ENCODE assay signal across 15 mouse cellular contexts in the genomic region with DNA sequence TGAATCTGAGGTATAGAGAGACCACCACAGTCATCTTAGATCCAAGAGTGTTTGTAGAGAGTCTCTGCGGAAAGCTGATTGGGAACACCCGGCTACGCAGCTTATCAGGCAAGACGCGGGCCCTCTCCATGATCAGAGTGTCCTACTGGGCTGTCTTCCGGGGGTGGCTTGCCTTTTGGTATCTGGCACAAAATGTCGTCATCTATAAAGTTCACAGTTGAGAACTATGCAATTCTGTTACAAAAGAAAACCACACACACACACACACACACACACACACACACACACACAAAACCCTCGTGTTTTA. TPM values are rescaled to one million over a fixed set of nuclear protein-coding genes. Genes with fewer than 3 reads are reported as not detected.
DNase-seq lines count a peak whose midpoint lies in the region; ATAC-seq and TF ChIP-seq lines count a peak whose summit lies in the region.
"Had no signal": no experiment of that assay in that cellular context is flagged by ENCODE, and none has a peak within 500 bp of the region (broad histone marks: within the 10 kb centered on the region; RNA-seq: fewer than 3 reads in every experiment).

No protein-coding gene starts in this region.

- no peak for ATAC-seq in forebrain, embryonic 13.5 days
- no peak for ATAC-seq in megakaryocyte, adult 5-6 weeks (ENCODE audit: poor library complexity, severe bottlenecking)
- ATAC-seq in intestine, postnatal 0 days: no peak
- ATAC-seq in liver, postnatal 0 days: 0 out of 2 replicates have a peak, but pooled peaks have one; percentile 9
- no peak for ATAC-seq in frontal cortex, adult (ENCODE audit: low TSS enrichment)
- ATAC-seq: Patski had no signal

- H3K27ac ChIP-seq in forebrain, embryonic 10.5 days: peak overlapping the region; percentile 40; the same call in 1 of the 2 replicates
- no peak overlapping the region for H3K27ac ChIP-seq in forebrain, embryonic 13.5 days
- H3K27ac ChIP-seq in intestine, postnatal 0 days (ENCODE audit: low read depth, low read length): no peak overlapping the region; the same call in 1 of the 2 replicates
- peak overlapping the region; percentile 97 for H3K27ac ChIP-seq in liver, postnatal 0 days (ENCODE audit: low read depth)
- H3K27ac ChIP-seq: embryonic facial prominence, embryonic 13.5 days; gastrocnemius, adult 2 months had no signal

- H3K4me2 ChIP-seq in forebrain, embryonic 13.5 days: no peak overlapping the region
- peak overlapping the region; percentile 50 for H3K4me2 ChIP-seq in intestine, postnatal 0 days (replicated peaks; ENCODE audit: low read depth)
- peak overlapping the region; percentile 60 for H3K4me2 ChIP-seq in liver, postnatal 0 days (ENCODE audit: low read depth, low read length)
- H3K4me2 ChIP-seq: embryonic facial prominence, embryonic 13.5 days had no signal

- H3K4me1 ChIP-seq in forebrain, embryonic 10.5 days: peaks cover 8% of the 10 kb centered on the region; the same call in 1 of the 2 replicates
- peaks cover 7% of the 10 kb centered on the region for H3K4me1 ChIP-seq in forebrain, embryonic 13.5 days
- H3K4me1 ChIP-seq in megakaryocyte, embryonic 14.5 days: peaks cover 82% of the 10 kb centered on the region
- peaks cover 13% of the 10 kb centered on the region for H3K4me1 ChIP-seq in intestine, postnatal 0 days (replicated peaks; ENCODE audit: control insufficient read depth, insufficient read depth, low read length)
- H3K4me1 ChIP-seq in liver, postnatal 0 days (ENCODE audit: insufficient read depth): peaks cover 72% of the 10 kb centered on the region

- H3K9me3 ChIP-seq in forebrain, embryonic 10.5 days: no peaks in the 10 kb centered on the region
- H3K9me3 ChIP-seq in forebrain, embryonic 13.5 days (replicated peaks): no peaks in the 10 kb centered on the region
- no peaks in the 10 kb centered on the region for H3K9me3 ChIP-seq in megakaryocyte, embryonic 14.5 days
- no peaks in the 10 kb centered on the region for H3K9me3 ChIP-seq in intestine, postnatal 0 days (ENCODE audit: control insufficient read depth)
- no peaks in the 10 kb centered on the region for H3K9me3 ChIP-seq in liver, postnatal 0 days (ENCODE audit: low read length)
- H3K9me3 ChIP-seq: embryonic facial prominence, embryonic 13.5 days had no signal

- no peak overlapping the region for H3K4me3 ChIP-seq in forebrain, embryonic 10.5 days
- no peak overlapping the region for H3K4me3 ChIP-seq in forebrain, embryonic 13.5 days
- H3K4me3 ChIP-seq in megakaryocyte, embryonic 14.5 days (replicated peaks): peak overlapping the region; percentile 94
- no peak overlapping the region for H3K4me3 ChIP-seq in intestine, postnatal 0 days (ENCODE audit: low read depth, low read length)
- no peak overlapping the region for H3K4me3 ChIP-seq in liver, postnatal 0 days (ENCODE audit: low read depth, low read length)
- H3K4me3 ChIP-seq: embryonic facial prominence, embryonic 13.5 days; gastrocnemius, adult 2 months had no signal

- H3K9ac ChIP-seq in forebrain, embryonic 13.5 days: no peak overlapping the region
- H3K9ac ChIP-seq in intestine, postnatal 0 days (ENCODE audit: low read depth, low read length): no peak overlapping the region
- peak overlapping the region; percentile 57 for H3K9ac ChIP-seq in liver, postnatal 0 days (replicated peaks)
- H3K9ac ChIP-seq: embryonic facial prominence, embryonic 13.5 days had no signal

- DNase-seq in forebrain, embryonic 10.5 days (ENCODE audit: extremely low spot score, low spot score): no peak
- no peak for DNase-seq in liver, postnatal 0 days
- DNase-seq in frontal cortex, adult 2 months (ENCODE audit: extremely low spot score in 1 of 2, low spot score in 1 of 2): no peak
- DNase-seq: cerebellum, adult 11 months; gastrocnemius, adult 2 months; lung, adult 18-20 months; thymus, postnatal 4 days had no signal

- no peak for TF ChIP-seq CTCF in intestine, postnatal 0 days (IDR thresholded peaks at IDR 0.05; ENCODE audit: low read depth)
- no peak for TF ChIP-seq CTCF in liver, postnatal 0 days (IDR thresholded peaks at IDR 0.05; ENCODE audit: low read depth)

- 86% methylated on average over 8 of the region's 8 CpGs for WGBS in forebrain, embryonic 10.5 days
- WGBS in forebrain, embryonic 13.5 days: 87% methylated on average over 8 of the region's 8 CpGs
- WGBS in intestine, postnatal 0 days: 69% methylated on average over 8 of the region's 8 CpGs
- 60% methylated on average over 8 of the region's 8 CpGs for WGBS in liver, postnatal 0 days (ENCODE audit: insufficient replicate concordance)

- no peaks in the 10 kb centered on the region for H3K36me3 ChIP-seq in forebrain, embryonic 10.5 days (replicated peaks)
- H3K36me3 ChIP-seq in forebrain, embryonic 13.5 days (ENCODE audit: poor library complexity, severe bottlenecking): no peaks in the 10 kb centered on the region
- H3K36me3 ChIP-seq in megakaryocyte, embryonic 14.5 days (replicated peaks; ENCODE audit: low read length): peaks cover 74% of the 10 kb centered on the region
- no peaks in the 10 kb centered on the region for H3K36me3 ChIP-seq in intestine, postnatal 0 days (ENCODE audit: control insufficient read depth, insufficient read depth)
- no peaks in the 10 kb centered on the region for H3K36me3 ChIP-seq in liver, postnatal 0 days (replicated peaks; ENCODE audit: insufficient read depth, low read length)
- H3K36me3 ChIP-seq: embryonic facial prominence, embryonic 13.5 days had no signal

- H3K27me3 ChIP-seq in forebrain, embryonic 10.5 days (ENCODE audit: poor library complexity, severe bottlenecking): no peaks in the 10 kb centered on the region
- H3K27me3 ChIP-seq in forebrain, embryonic 13.5 days: no peaks in the 10 kb centered on the region
- H3K27me3 ChIP-seq in megakaryocyte, embryonic 14.5 days (replicated peaks): no peaks in the 10 kb centered on the region
- no peaks in the 10 kb centered on the region for H3K27me3 ChIP-seq in intestine, postnatal 0 days (replicated peaks; ENCODE audit: control insufficient read depth, insufficient read depth, low read length)
- no peaks in the 10 kb centered on the region for H3K27me3 ChIP-seq in liver, postnatal 0 days (ENCODE audit: insufficient read depth, low read length)
- H3K27me3 ChIP-seq: CH12.LX; embryonic facial prominence, embryonic 13.5 days; Patski had no signal

- peak; percentile 59 for TF ChIP-seq EP300 in liver, postnatal 0 days (IDR thresholded peaks at IDR 0.05; ENCODE audit: low read depth)

RNA-seq across cellular contexts. Expression of a gene that starts 45.8 kb away (rescaled TPM):
- 26.4 and 29.0 TPM in 2 replicates for polyA plus RNA-seq in forebrain, embryonic 10.5 days (2016; fragmentation: Nextera tagmentation; extraction: Ambion mirVana)
- polyA plus RNA-seq in forebrain, embryonic 13.5 days (2015; fragmentation: Nextera tagmentation; extraction: Ambion mirVana): 33.7 and 35.0 TPM in 2 replicates
- 102 and 296 TPM in 2 replicates for polyA plus RNA-seq in megakaryocyte, embryonic 14.5 days (2012; ENCODE audit: insufficient read depth, low replicate concordance)
- 54.5 and 60.9 TPM in 2 replicates for total RNA-seq in megakaryocyte, adult 5-6 weeks (2015)
- total RNA-seq in megakaryocyte, adult 5-6 weeks (2017): 9.5 and 21.8 TPM in 2 replicates
- 12.0 and 15.4 TPM in 2 replicates for polyA plus RNA-seq in intestine, postnatal 0 days (2015; fragmentation: Nextera tagmentation; extraction: Ambion mirVana)
- polyA plus RNA-seq in liver, postnatal 0 days (2015; fragmentation: Nextera tagmentation; extraction: Ambion mirVana): 9.6 and 9.7 TPM in 2 replicates
- polyA plus RNA-seq in frontal cortex, adult 2 months (2012; rRNA removed): 22.6 and 23.8 TPM in 2 replicates

RNA-seq across cellular contexts. Expression of a gene that starts 46.6 kb away (rescaled TPM):
- polyA plus RNA-seq in forebrain, embryonic 10.5 days (2016; fragmentation: Nextera tagmentation; extraction: Ambion mirVana): 0.98 and 1.4 TPM in 2 replicates
- 0.76 and 1.1 TPM in 2 replicates for polyA plus RNA-seq in forebrain, embryonic 13.5 days (2015; fragmentation: Nextera tagmentation; extraction: Ambion mirVana)
- 165 and 265 TPM in 2 replicates for polyA plus RNA-seq in megakaryocyte, embryonic 14.5 days (2012; ENCODE audit: insufficient read depth, low replicate concordance)
- 22.3 and 25.1 TPM in 2 replicates for total RNA-seq in megakaryocyte, adult 5-6 weeks (2015)
- 33.0 and 43.3 TPM in 2 replicates for total RNA-seq in megakaryocyte, adult 5-6 weeks (2017)
- 2.1 and 2.9 TPM in 2 replicates for polyA plus RNA-seq in intestine, postnatal 0 days (2015; fragmentation: Nextera tagmentation; extraction: Ambion mirVana)
- polyA plus RNA-seq in liver, postnatal 0 days (2015; fragmentation: Nextera tagmentation; extraction: Ambion mirVana): 10.3 and 10.6 TPM in 2 replicates
- 1.6 and 2.4 TPM in 2 replicates for polyA plus RNA-seq in frontal cortex, adult 2 months (2012; rRNA removed)
- total RNA-seq: CH12.LX had no signal

Comparison
In these comparisons a context has a peak if more than half of its experiments do, and no peak if none do; other contexts are left out.
1. H3K27ac ChIP-seq: peak in forebrain, embryonic 10.5 days (single experiment) and liver, postnatal 0 days (single experiment); none in forebrain, embryonic 13.5 days (single experiment) and intestine, postnatal 0 days (single experiment).
2. RNA of a gene that starts 46.6 kb away (polyA plus RNA-seq): 165 to 265 TPM in megakaryocyte, embryonic 14.5 days; 10.3 to 10.6 TPM in liver, postnatal 0 days, 1.6 to 2.4 TPM in frontal cortex, adult 2 months, 2.1 to 2.9 TPM in intestine, postnatal 0 days, 0.76 to 1.1 TPM in forebrain, embryonic 13.5 days and 0.98 to 1.4 TPM in forebrain, embryonic 10.5 days; every median in the first group is over 10 times any median in the second.